Mouse (Mus musculus) E14TG2a.4 (cell line): Measurements from ENCODE around the gene Dnmbp.

Experiments used
- H3K27me3 ChIP-seq: 2 replicates; pipeline ENCODE4 v1.6.1; 2014; ENCODE audit warnings: low read length, control low read depth; ENCODE audit not compliant: insufficient read depth
- H3K36me3 ChIP-seq: 2 replicates; pipeline ENCODE4 v1.6.1; 2014; ENCODE audit warnings: low read length, control low read depth; ENCODE audit not compliant: insufficient read depth
- H3K4me1 ChIP-seq: replicated peaks from 2 replicates; pipeline ENCODE4 v1.6.1; 2014; ENCODE audit warnings: low read depth, low read length, control low read depth
- H3K4me3 ChIP-seq: replicated peaks from 2 replicates; pipeline ENCODE4 v1.5.1; 2014; ENCODE audit warnings: mild to moderate bottlenecking, low read length
- H3K9me3 ChIP-seq: 2 replicates; pipeline ENCODE4 v1.6.1; 2014; ENCODE audit warnings: low read length, control low read depth
- CTCF ChIP-seq: conservative IDR thresholded peaks from 2 replicates; pipeline ENCODE4 v1.5.1; 2014; ENCODE audit warnings: low read length
- NANOG ChIP-seq: IDR thresholded peaks from 2 replicates; pipeline ENCODE4 v1.6.1; 2014; ENCODE audit warnings: borderline replicate concordance, low read length, mixed read lengths
- POU5F1 ChIP-seq: IDR thresholded peaks from 2 replicates; pipeline ENCODE4 v1.6.1; 2014; ENCODE audit warnings: low read length, borderline replicate concordance

Gene Dnmbp

DNA sequence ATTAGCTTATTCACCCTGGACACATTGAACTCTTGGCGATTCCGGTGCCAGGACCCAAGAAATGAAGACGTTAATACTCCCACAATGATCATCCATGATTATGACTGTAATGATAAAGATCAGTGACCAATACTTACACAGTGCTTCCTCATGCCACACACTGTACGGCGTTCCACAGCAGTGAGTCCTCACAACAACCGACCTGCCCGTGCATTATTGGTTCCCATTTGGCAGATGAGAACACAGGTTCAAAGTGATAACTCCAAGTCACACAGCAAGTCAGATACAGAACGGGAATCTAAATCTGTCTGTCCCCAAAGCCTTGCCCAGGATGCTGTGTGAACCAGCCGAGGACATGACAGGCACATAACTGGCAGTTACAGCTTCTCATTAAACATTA is 25.0 kb downstream of the Dnmbp start:
- peaks cover 39% of the 10 kb centered on the region for H3K4me1 ChIP-seq
- H3K4me3 ChIP-seq: no peak overlapping the region
- H3K36me3 ChIP-seq: no peaks in the 10 kb centered on the region; the same call in 1 of the 2 replicates
- TF ChIP-seq NANOG (no peak), POU5F1 (no peak), CTCF (no peak)
- no peaks in the 10 kb centered on the region for H3K9me3 ChIP-seq
- H3K27me3 ChIP-seq: no peaks in the 10 kb centered on the region

GRCm38 (mm10) chr19:43912775-43913486 is 27.1 kb downstream of the Dnmbp start:
- TF ChIP-seq POU5F1 (no peak), CTCF (no peak), NANOG (no peak)
- no peaks in the 10 kb centered on the region for H3K27me3 ChIP-seq
- no peaks in the 10 kb centered on the region for H3K9me3 ChIP-seq
- no peaks in the 10 kb centered on the region; the same call in 1 of the 2 replicates for H3K36me3 ChIP-seq
- peaks cover 32% of the 10 kb centered on the region for H3K4me1 ChIP-seq
- H3K4me3 ChIP-seq: no peak overlapping the region

GRCm38 (mm10) chr19:43906492-43906891 is 33.5 kb downstream of the Dnmbp start:
- Histone ChIP-seq H3K4me3 (no peak overlapping the region), H3K9me3 (no peaks in the 10 kb centered on the region), H3K4me1 (peaks cover 31% of the 10 kb centered on the region), H3K36me3 (peaks cover 7% of the 10 kb centered on the region; the same call in 1 of the 2 replicates), H3K27me3 (no peaks in the 10 kb centered on the region)
- TF ChIP-seq POU5F1 (no peak), CTCF (peak; percentile 80), NANOG (no peak)

GRCm38 (mm10) chr19:43905985-43906384 is 34.0 kb downstream of the Dnmbp start:
- Histone ChIP-seq H3K4me1 (peaks cover 31% of the 10 kb centered on the region), H3K36me3 (peaks cover 12% of the 10 kb centered on the region; the same call in 1 of the 2 replicates), H3K27me3 (no peaks in the 10 kb centered on the region), H3K4me3 (no peak overlapping the region), H3K9me3 (no peaks in the 10 kb centered on the region)
- TF ChIP-seq POU5F1: no peak
- no peak for TF ChIP-seq NANOG
- TF ChIP-seq CTCF: no peak; the same call in 1 of the 2 replicates

GRCm38 (mm10) chr19:43905136-43905535 is 34.9 kb downstream of the Dnmbp start:
- TF ChIP-seq CTCF (no peak), NANOG (no peak), POU5F1 (no peak)
- no peak overlapping the region for H3K4me3 ChIP-seq
- peaks cover 31% of the 10 kb centered on the region for H3K4me1 ChIP-seq
- H3K9me3 ChIP-seq: no peaks in the 10 kb centered on the region
- H3K36me3 ChIP-seq: peaks cover 15% of the 10 kb centered on the region; the same call in 1 of the 2 replicates
- no peaks in the 10 kb centered on the region for H3K27me3 ChIP-seq

GRCm38 (mm10) chr19:43904327-43904726 is 35.7 kb downstream of the Dnmbp start:
- H3K9me3 ChIP-seq: no peaks in the 10 kb centered on the region
- no peaks in the 10 kb centered on the region for H3K27me3 ChIP-seq
- no peak overlapping the region for H3K4me3 ChIP-seq
- H3K4me1 ChIP-seq: peaks cover 24% of the 10 kb centered on the region
- peaks cover 15% of the 10 kb centered on the region; the same call in 1 of the 2 replicates for H3K36me3 ChIP-seq
- TF ChIP-seq NANOG (no peak), CTCF (no peak), POU5F1 (no peak)

- Histone ChIP-seq H3K4me1 (peaks cover 33% of the 10 kb centered on the region), H3K4me3 (no peak overlapping the region), H3K36me3 (peaks cover 15% of the 10 kb centered on the region; the same call in 1 of the 2 replicates), H3K9me3 (no peaks in the 10 kb centered on the region), H3K27me3 (no peaks in the 10 kb centered on the region)
- no peak for TF ChIP-seq CTCF
- no peak for TF ChIP-seq NANOG
These were observed 37.1 kb downstream of the Dnmbp start for GRCm38 (mm10) chr19:43902887-43903286.

- no peaks in the 10 kb centered on the region for H3K27me3 ChIP-seq
- TF ChIP-seq NANOG (no peak), CTCF (no peak), POU5F1 (no peak)
- no peaks in the 10 kb centered on the region for H3K9me3 ChIP-seq
- peaks cover 44% of the 10 kb centered on the region for H3K4me1 ChIP-seq
- H3K36me3 ChIP-seq: peaks cover 15% of the 10 kb centered on the region; the same call in 1 of the 2 replicates
- no peak overlapping the region for H3K4me3 ChIP-seq
These were observed 39.3 kb downstream of the Dnmbp start for GRCm38 (mm10) chr19:43900690-43901089.

DNA sequence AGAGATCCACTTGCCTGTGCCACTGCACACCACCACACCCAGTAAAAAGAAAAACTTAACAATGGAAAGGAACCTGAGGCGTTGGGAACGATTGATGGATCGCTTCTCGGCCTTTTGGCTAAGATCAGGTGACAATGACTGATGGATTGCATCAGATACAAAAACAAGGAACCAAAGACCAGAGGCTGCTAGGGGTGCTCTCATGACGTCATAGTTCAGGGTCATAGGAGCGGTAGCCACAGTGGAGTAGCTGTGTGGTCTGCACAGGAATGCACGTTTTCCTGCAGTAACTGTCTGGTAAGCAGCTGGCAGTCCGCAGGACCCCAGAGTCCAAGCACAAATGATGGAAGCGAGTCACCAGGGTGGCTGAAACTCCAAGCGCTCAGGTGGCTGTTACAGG is 41.4 kb downstream of the Dnmbp start:
- peaks cover 15% of the 10 kb centered on the region; the same call in 1 of the 2 replicates for H3K36me3 ChIP-seq
- TF ChIP-seq POU5F1 (no peak), NANOG (no peak), CTCF (no peak)
- H3K4me1 ChIP-seq: peaks cover 48% of the 10 kb centered on the region
- H3K4me3 ChIP-seq: peak overlapping the region; percentile 7; the same call in 1 of the 2 replicates
- no peaks in the 10 kb centered on the region for H3K27me3 ChIP-seq
- H3K9me3 ChIP-seq: no peaks in the 10 kb centered on the region
